Mouse (Mus musculus): ENCODE measurements around the gene Padi1.

Padi1 gene

GRCm38 (mm10) chr4:140845666-140846065 lies at the start of gene Padi1:
Gene Padi1 (minus strand): TSS chr4:140845778.
- no peak for TF ChIP-seq POU5F1 (IDR thresholded peaks at IDR 0.05; ENCODE audit: borderline replicate concordance, low read length)
- no peak for TF ChIP-seq CTCF (conservative IDR thresholded peaks at IDR 0.05; ENCODE audit: low read length)
- no peak for TF ChIP-seq NANOG (IDR thresholded peaks at IDR 0.05; ENCODE audit: borderline replicate concordance, low read length)
- no peak within 1 kb of the TSS for H3K4me3 ChIP-seq (replicated peaks; ENCODE audit: low read length)
- H3K36me3 ChIP-seq (ENCODE audit: insufficient read depth, low read length), result no peaks in the 10 kb centered on the region
- H3K27me3 ChIP-seq (ENCODE audit: insufficient read depth, low read length), result peaks cover 14% of the 10 kb centered on the region
- H3K9me3 ChIP-seq (ENCODE audit: low read length), result no peaks in the 10 kb centered on the region
- peaks cover 10% of the 10 kb centered on the region for H3K4me1 ChIP-seq (replicated peaks; ENCODE audit: low read depth, low read length)

GRCm38 (mm10) chr4:140892163-140892530 lies 46.6 kb upstream of the Padi1 start:
- no peak for TF ChIP-seq NANOG (IDR thresholded peaks at IDR 0.05; ENCODE audit: borderline replicate concordance, low read length)
- no peak for TF ChIP-seq POU5F1 (IDR thresholded peaks at IDR 0.05; ENCODE audit: borderline replicate concordance, low read length)
- TF ChIP-seq CTCF (conservative IDR thresholded peaks at IDR 0.05; ENCODE audit: low read length), result no peak
- Histone ChIP-seq H3K4me1 (replicated peaks; ENCODE audit: low read depth, low read length) (no peaks in the 10 kb centered on the region), H3K9me3 (ENCODE audit: low read length) (no peaks in the 10 kb centered on the region), H3K4me3 (replicated peaks; ENCODE audit: low read length) (no peak overlapping the region), H3K27me3 (ENCODE audit: insufficient read depth, low read length) (no peaks in the 10 kb centered on the region), H3K36me3 (ENCODE audit: insufficient read depth, low read length) (no peaks in the 10 kb centered on the region)

GRCm38 (mm10) chr4:140891525-140892162 lies 46.1 kb upstream of the Padi1 start:
- H3K4me1 ChIP-seq (replicated peaks; ENCODE audit: low read depth, low read length), result no peaks in the 10 kb centered on the region
- no peak overlapping the region for H3K4me3 ChIP-seq (replicated peaks; ENCODE audit: low read length)
- H3K9me3 ChIP-seq (ENCODE audit: low read length), result no peaks in the 10 kb centered on the region
- TF ChIP-seq POU5F1 (IDR thresholded peaks at IDR 0.05; ENCODE audit: borderline replicate concordance, low read length) (no peak), CTCF (conservative IDR thresholded peaks at IDR 0.05; ENCODE audit: low read length) (no peak), NANOG (IDR thresholded peaks at IDR 0.05; ENCODE audit: borderline replicate concordance, low read length) (no peak)
- no peaks in the 10 kb centered on the region for H3K27me3 ChIP-seq (ENCODE audit: insufficient read depth, low read length)
- H3K36me3 ChIP-seq (ENCODE audit: insufficient read depth, low read length), result no peaks in the 10 kb centered on the region

GRCm38 (mm10) chr4:140883852-140884251 lies 38.3 kb upstream of the Padi1 start:
- H3K4me3 ChIP-seq (replicated peaks; ENCODE audit: low read length), result no peak overlapping the region
- TF ChIP-seq NANOG (IDR thresholded peaks at IDR 0.05; ENCODE audit: borderline replicate concordance, low read length) (no peak), CTCF (conservative IDR thresholded peaks at IDR 0.05; ENCODE audit: low read length) (no peak), POU5F1 (IDR thresholded peaks at IDR 0.05; ENCODE audit: borderline replicate concordance, low read length) (no peak)
- peaks cover 10% of the 10 kb centered on the region for H3K4me1 ChIP-seq (replicated peaks; ENCODE audit: low read depth, low read length)
- H3K36me3 ChIP-seq (ENCODE audit: insufficient read depth, low read length), result no peaks in the 10 kb centered on the region
- peaks cover 3% of the 10 kb centered on the region; the same call in 1 of the 2 replicates for H3K9me3 ChIP-seq (ENCODE audit: low read length)
- peaks cover 18% of the 10 kb centered on the region for H3K27me3 ChIP-seq (ENCODE audit: insufficient read depth, low read length)

- Histone ChIP-seq H3K27me3 (ENCODE audit: insufficient read depth, low read length) (peaks cover 18% of the 10 kb centered on the region), H3K36me3 (ENCODE audit: insufficient read depth, low read length) (no peaks in the 10 kb centered on the region), H3K4me3 (replicated peaks; ENCODE audit: low read length) (no peak overlapping the region), H3K4me1 (replicated peaks; ENCODE audit: low read depth, low read length) (peaks cover 10% of the 10 kb centered on the region), H3K9me3 (ENCODE audit: low read length) (peaks cover 3% of the 10 kb centered on the region; the same call in 1 of the 2 replicates)
- TF ChIP-seq POU5F1 (IDR thresholded peaks at IDR 0.05; ENCODE audit: borderline replicate concordance, low read length) (no peak), CTCF (conservative IDR thresholded peaks at IDR 0.05; ENCODE audit: low read length) (no peak), NANOG (IDR thresholded peaks at IDR 0.05; ENCODE audit: borderline replicate concordance, low read length) (no peak)
Measured at GRCm38 (mm10) chr4:140882981-140883380, 37.4 kb upstream of the Padi1 start.

GRCm38 (mm10) chr4:140882365-140882764 lies 36.8 kb upstream of the Padi1 start:
- TF ChIP-seq POU5F1 (IDR thresholded peaks at IDR 0.05; ENCODE audit: borderline replicate concordance, low read length) (no peak), CTCF (conservative IDR thresholded peaks at IDR 0.05; ENCODE audit: low read length) (peak; percentile 73)
- peaks cover 10% of the 10 kb centered on the region for H3K4me1 ChIP-seq (replicated peaks; ENCODE audit: low read depth, low read length)

GRCm38 (mm10) chr4:140881771-140882170 lies 36.2 kb upstream of the Padi1 start:
- H3K4me1 ChIP-seq (replicated peaks; ENCODE audit: low read depth, low read length), result peaks cover 10% of the 10 kb centered on the region

More at GRCm38 (mm10) chr4:140882365-140882764, 36.8 kb upstream of the Padi1 start:
- H3K27me3 ChIP-seq (ENCODE audit: insufficient read depth, low read length), result peaks cover 18% of the 10 kb centered on the region
- no peaks in the 10 kb centered on the region for H3K36me3 ChIP-seq (ENCODE audit: insufficient read depth, low read length)
- H3K4me3 ChIP-seq (replicated peaks; ENCODE audit: low read length), result no peak overlapping the region
- peaks cover 3% of the 10 kb centered on the region; the same call in 1 of the 2 replicates for H3K9me3 ChIP-seq (ENCODE audit: low read length)

GRCm38 (mm10) chr4:140881026-140881670 lies 35.6 kb upstream of the Padi1 start:
- peaks cover 3% of the 10 kb centered on the region; the same call in 1 of the 2 replicates for H3K9me3 ChIP-seq (ENCODE audit: low read length)
- H3K27me3 ChIP-seq (ENCODE audit: insufficient read depth, low read length), result peaks cover 22% of the 10 kb centered on the region
- peak overlapping the region; percentile 48 for H3K4me3 ChIP-seq (replicated peaks; ENCODE audit: low read length)
- peaks cover 10% of the 10 kb centered on the region for H3K4me1 ChIP-seq (replicated peaks; ENCODE audit: low read depth, low read length)
- TF ChIP-seq POU5F1 (IDR thresholded peaks at IDR 0.05; ENCODE audit: borderline replicate concordance, low read length) (no peak), CTCF (conservative IDR thresholded peaks at IDR 0.05; ENCODE audit: low read length) (no peak), NANOG (IDR thresholded peaks at IDR 0.05; ENCODE audit: borderline replicate concordance, low read length) (no peak)
- H3K36me3 ChIP-seq (ENCODE audit: insufficient read depth, low read length), result no peaks in the 10 kb centered on the region

More at GRCm38 (mm10) chr4:140881771-140882170, 36.2 kb upstream of the Padi1 start:
- H3K27me3 ChIP-seq (ENCODE audit: insufficient read depth, low read length), result peaks cover 19% of the 10 kb centered on the region
- H3K9me3 ChIP-seq (ENCODE audit: low read length), result peaks cover 3% of the 10 kb centered on the region; the same call in 1 of the 2 replicates
- peak overlapping the region; percentile 48 for H3K4me3 ChIP-seq (replicated peaks; ENCODE audit: low read length)
- no peaks in the 10 kb centered on the region for H3K36me3 ChIP-seq (ENCODE audit: insufficient read depth, low read length)
- no peak for TF ChIP-seq CTCF (conservative IDR thresholded peaks at IDR 0.05; ENCODE audit: low read length)
- TF ChIP-seq POU5F1 (IDR thresholded peaks at IDR 0.05; ENCODE audit: borderline replicate concordance, low read length), result no peak
- no peak for TF ChIP-seq NANOG (IDR thresholded peaks at IDR 0.05; ENCODE audit: borderline replicate concordance, low read length)
